Comparison of ENCODE assay signal across 39 mouse cellular contexts in the genomic region with DNA sequence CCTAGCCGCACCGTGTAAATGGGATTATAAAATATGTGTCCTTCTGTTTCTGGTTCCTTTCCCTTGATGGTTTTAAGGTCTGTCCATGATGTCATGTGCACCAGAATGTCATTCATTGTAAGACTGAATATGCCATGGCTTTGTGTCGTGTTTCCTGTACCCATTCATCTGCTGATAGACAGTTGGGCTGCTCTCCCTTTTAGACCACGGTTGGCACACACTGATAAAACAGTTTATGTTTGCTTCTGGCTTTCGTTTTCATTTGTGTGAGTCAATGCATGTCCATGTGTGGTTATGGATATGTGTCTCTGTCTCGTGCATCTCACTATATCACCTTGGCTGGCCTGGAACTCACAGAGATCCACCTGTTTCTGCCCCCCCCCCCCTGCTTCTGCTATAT. TPM values are rescaled to one million over a fixed set of nuclear protein-coding genes. Genes with fewer than 3 reads are reported as not detected.
DNase-seq lines count a peak whose midpoint lies in the region; ATAC-seq lines count a peak whose summit lies in the region.
"Had no signal": no experiment of that assay in that cellular context is flagged by ENCODE, and none has a peak within 500 bp of the region (broad histone marks: within the 10 kb centered on the region; RNA-seq: fewer than 3 reads in every experiment).

No protein-coding gene starts in this region.

- 47% methylated on average over 6 of the region's 6 CpGs for WGBS in liver, embryonic 11.5 days
- 42% methylated on average over 6 of the region's 6 CpGs for WGBS in liver, embryonic 12.5 days (ENCODE audit: insufficient replicate concordance)
- 51% methylated on average over 6 of the region's 6 CpGs for WGBS in macrophage (ENCODE audit: missing documents)

- H3K79me2 ChIP-seq in macrophage (ENCODE audit: inconsistent target), result no peaks in the 10 kb centered on the region

- H3K4me3 ChIP-seq in liver, embryonic 11.5 days (ENCODE audit: low read depth, low read length), result no peak overlapping the region
- H3K4me3 ChIP-seq in liver, embryonic 12.5 days, result no peak overlapping the region
- no peak overlapping the region for H3K4me3 ChIP-seq in macrophage (ENCODE audit: inconsistent target)
- H3K4me3 ChIP-seq: embryonic facial prominence, embryonic 12.5 days; forebrain, embryonic 12.5 days; intestine, embryonic 15.5 days; layer of hippocampus, adult 2 months; limb, embryonic 13.5 days; midbrain, embryonic 15.5 days; neural tube, embryonic 15.5 days; stomach, embryonic 15.5 days had no signal

- H3K27me3 ChIP-seq in liver, embryonic 11.5 days (replicated peaks; ENCODE audit: control insufficient read depth, insufficient read depth, low read length), result no peaks in the 10 kb centered on the region; the same call in 1 of the 2 replicates
- peaks cover under 1% of the 10 kb centered on the region for H3K27me3 ChIP-seq in liver, embryonic 12.5 days (replicated peaks)
- H3K27me3 ChIP-seq: intestine, embryonic 15.5 days; Patski; stomach, embryonic 15.5 days had no signal

- no peak for DNase-seq in liver, embryonic 11.5 days (ENCODE audit: low spot score)
- DNase-seq in liver, result no peak
- no peak for DNase-seq in frontal cortex, postnatal 36 days (ENCODE audit: low spot score in 2 of 2)
- no peak for DNase-seq in cerebellum, adult 8-10 months
- DNase-seq in adrenal gland, postnatal 10 days, result no peak
- DNase-seq: adrenal gland, postnatal 14 days; cerebellum, adult 2 months; cerebellum, postnatal 25 days; heart, postnatal 14 days; kidney, adult 2 months; kidney, postnatal 36 days; lung, adult 18-20 months; lung, postnatal 14 days; retina, postnatal 1 day; right cerebral cortex, postnatal 14 days; thymus, postnatal 14 days had no signal

- peak; percentile 21 for ATAC-seq in liver, embryonic 11.5 days (replicated peaks; ENCODE audit: low FRiP score)
- peak; percentile 33 for ATAC-seq in common myeloid progenitor, adult 5-6 weeks (replicated peaks; ENCODE audit: low read depth, poor library complexity, severe bottlenecking)
- peak; percentile 40; the same call in 1 of the 2 replicates for ATAC-seq in liver, embryonic 12.5 days
- ATAC-seq: hindbrain, embryonic 16.5 days; intestine, embryonic 15.5 days; midbrain, embryonic 15.5 days; Patski had no signal

- no peaks in the 10 kb centered on the region for H3K9me3 ChIP-seq in liver, embryonic 11.5 days (ENCODE audit: control insufficient read depth, low read length)
- H3K9me3 ChIP-seq in liver, embryonic 12.5 days (replicated peaks), result no peaks in the 10 kb centered on the region
- H3K9me3 ChIP-seq: embryonic facial prominence, embryonic 12.5 days; forebrain, embryonic 12.5 days; G1E; intestine, embryonic 15.5 days; limb, embryonic 13.5 days; midbrain, embryonic 15.5 days; neural tube, embryonic 15.5 days; stomach, embryonic 15.5 days had no signal

- H3K4me2 ChIP-seq in liver, embryonic 11.5 days, result no peak overlapping the region
- no peak overlapping the region for H3K4me2 ChIP-seq in liver, embryonic 12.5 days
- H3K4me2 ChIP-seq: embryonic facial prominence, embryonic 12.5 days; forebrain, embryonic 12.5 days; intestine, embryonic 15.5 days; limb, embryonic 13.5 days; midbrain, embryonic 15.5 days; neural tube, embryonic 15.5 days; stomach, embryonic 15.5 days had no signal

- no peak overlapping the region for H3K9ac ChIP-seq in liver, embryonic 11.5 days (ENCODE audit: low read depth, low read length)
- H3K9ac ChIP-seq in liver, embryonic 12.5 days, result no peak overlapping the region
- H3K9ac ChIP-seq: embryonic facial prominence, embryonic 12.5 days; forebrain, embryonic 12.5 days; intestine, embryonic 15.5 days; limb, embryonic 13.5 days; midbrain, embryonic 15.5 days; neural tube, embryonic 15.5 days; stomach, embryonic 15.5 days had no signal

- no peak overlapping the region for H3K27ac ChIP-seq in liver, embryonic 11.5 days (ENCODE audit: low read depth, low read length)
- H3K27ac ChIP-seq in liver, embryonic 12.5 days, result no peak overlapping the region
- H3K27ac ChIP-seq in macrophage, result peak overlapping the region; percentile 86
- H3K27ac ChIP-seq: embryonic facial prominence, embryonic 12.5 days; forebrain, embryonic 12.5 days; intestine, embryonic 15.5 days; layer of hippocampus, adult 2 months; limb, embryonic 13.5 days; midbrain, embryonic 15.5 days; neural tube, embryonic 15.5 days; stomach, embryonic 15.5 days had no signal

- H3K36me3 ChIP-seq in liver, embryonic 11.5 days (ENCODE audit: control insufficient read depth, insufficient read depth, low read length), result no peaks in the 10 kb centered on the region
- H3K36me3 ChIP-seq in liver, embryonic 12.5 days, result no peaks in the 10 kb centered on the region
- 0 out of 2 replicates have a peak, but pooled peaks cover 5% of the 10 kb centered on the region for H3K36me3 ChIP-seq in macrophage (ENCODE audit: inconsistent target)
- H3K36me3 ChIP-seq: embryonic facial prominence, embryonic 12.5 days; forebrain, embryonic 12.5 days; intestine, embryonic 15.5 days; limb, embryonic 13.5 days; midbrain, embryonic 15.5 days; neural tube, embryonic 15.5 days; stomach, embryonic 15.5 days had no signal

- peaks cover 6% of the 10 kb centered on the region; the same call in 1 of the 2 replicates for H3K4me1 ChIP-seq in liver, embryonic 11.5 days (replicated peaks; ENCODE audit: control insufficient read depth, insufficient read depth, low read length)
- peaks cover 35% of the 10 kb centered on the region for H3K4me1 ChIP-seq in liver, embryonic 12.5 days
- H3K4me1 ChIP-seq: embryonic facial prominence, embryonic 12.5 days; forebrain, embryonic 12.5 days; intestine, embryonic 15.5 days; limb, embryonic 13.5 days; neural tube, embryonic 15.5 days; stomach, embryonic 15.5 days had no signal

RNA-seq across cellular contexts. Expression of a gene that starts 5.9 kb away (rescaled TPM):
- 23.2 and 23.5 TPM in 2 replicates for polyA plus RNA-seq in liver, embryonic 11.5 days (2014; fragmentation: Nextera tagmentation; extraction: Ambion mirVana)
- total RNA-seq in common myeloid progenitor, adult 5-6 weeks (2017), result 299 and 432 TPM in 2 replicates
- polyA plus RNA-seq in liver, embryonic 12.5 days (2016; fragmentation: Nextera tagmentation; extraction: Ambion mirVana), result 18.6 and 19.1 TPM in 2 replicates
- 100 to 1,000 TPM in 1 of 26 experiments, 10 to 100 TPM in 19, 1 to 10 TPM in 6; 5.1 to 103 (median 27.0) TPM for total RNA-seq in macrophage (2018; cell fraction: chromatin; rRNA removed)
- total RNA-seq in macrophage (2018; cell fraction: cytosol; rRNA removed), result 100 to 1,000 TPM; 104 to 196 (median 155) TPM
- 10 to 100 TPM; 15.2 to 72.0 (median 34.0) TPM for total RNA-seq in macrophage (2018; cell fraction: nucleus; rRNA removed)
- 43.6 to 172 TPM (median 169 TPM) in 3 replicates for polyA plus RNA-seq in macrophage (2018)
- 10 to 100 TPM; 10.6 to 11.3 TPM for total RNA-seq in adrenal gland, postnatal 10 days (2021)

RNA-seq across cellular contexts. Expression of a gene that starts 25.8 kb away (rescaled TPM):
- polyA plus RNA-seq in liver, embryonic 11.5 days (2014; fragmentation: Nextera tagmentation; extraction: Ambion mirVana), result 141 and 156 TPM in 2 replicates
- total RNA-seq in common myeloid progenitor, adult 5-6 weeks (2017), result 33.8 and 37.4 TPM in 2 replicates
- 96.4 and 100 TPM in 2 replicates for polyA plus RNA-seq in liver, embryonic 12.5 days (2016; fragmentation: Nextera tagmentation; extraction: Ambion mirVana)
- 10 to 100 TPM in 23 of 26 experiments, 1 to 10 TPM in 3; 8.6 to 34.8 (median 20.0) TPM for total RNA-seq in macrophage (2018; cell fraction: chromatin; rRNA removed)
- total RNA-seq in macrophage (2018; cell fraction: cytosol; rRNA removed), result 10 to 100 TPM; 19.7 to 39.7 (median 30.6) TPM
- total RNA-seq in macrophage (2018; cell fraction: nucleus; rRNA removed), result 10 to 100 TPM; 12.2 to 31.7 (median 17.3) TPM
- 28.5 to 54.8 TPM (median 40.6 TPM) in 3 replicates for polyA plus RNA-seq in macrophage (2018)
- total RNA-seq in adrenal gland, postnatal 10 days (2021), result 10 to 100 TPM; 50.7 to 60.9 TPM

RNA-seq across cellular contexts. Expression of a gene that starts 26.0 kb away (rescaled TPM):
- polyA plus RNA-seq in liver, embryonic 11.5 days (2014; fragmentation: Nextera tagmentation; extraction: Ambion mirVana), result 65.5 and 65.9 TPM in 2 replicates
- total RNA-seq in common myeloid progenitor, adult 5-6 weeks (2017), result 55.7 and 63.4 TPM in 2 replicates
- 34.3 and 35.1 TPM in 2 replicates for polyA plus RNA-seq in liver, embryonic 12.5 days (2016; fragmentation: Nextera tagmentation; extraction: Ambion mirVana)
- total RNA-seq in macrophage (2018; cell fraction: chromatin; rRNA removed), result 10 to 100 TPM in 17 of 26 experiments, 1 to 10 TPM in 9; 3.7 to 37.4 (median 15.7) TPM
- total RNA-seq in macrophage (2018; cell fraction: cytosol; rRNA removed), result 10 to 100 TPM; 16.6 to 50.3 (median 38.0) TPM
- 10 to 100 TPM in 22 of 26 experiments, 1 to 10 TPM in 4; 8.3 to 41.2 (median 16.2) TPM for total RNA-seq in macrophage (2018; cell fraction: nucleus; rRNA removed)
- polyA plus RNA-seq in macrophage (2018), result 47.2 to 87.1 TPM (median 69.5 TPM) in 3 replicates
- 10 to 100 TPM; 20.7 to 22.0 TPM for total RNA-seq in adrenal gland, postnatal 10 days (2021)

RNA-seq across cellular contexts. Expression of a gene that starts 32.8 kb away (rescaled TPM):
- polyA plus RNA-seq in liver, embryonic 11.5 days (2014; fragmentation: Nextera tagmentation; extraction: Ambion mirVana), result not detected in 2 replicates
- not detected in 2 replicates for total RNA-seq in common myeloid progenitor, adult 5-6 weeks (2017)
- polyA plus RNA-seq in liver, embryonic 12.5 days (2016; fragmentation: Nextera tagmentation; extraction: Ambion mirVana), result not detected in 2 replicates
- under 1 TPM in 4 of 26 experiments, not detected in 22; 0.59 to 0.79 (median 0.71) TPM for total RNA-seq in macrophage (2018; cell fraction: chromatin; rRNA removed)
- total RNA-seq in macrophage (2018; cell fraction: cytosol; rRNA removed), result under 1 TPM in 1 of 26 experiments, not detected in 25; 0.10 TPM
- total RNA-seq in macrophage (2018; cell fraction: nucleus; rRNA removed), result under 1 TPM in 3 of 26 experiments, not detected in 23; 0.56 to 0.65 (median 0.59) TPM
- polyA plus RNA-seq in macrophage (2018), result not detected in 3 replicates
- total RNA-seq in adrenal gland, postnatal 10 days (2021), result not detected
- total RNA-seq: adrenal gland, postnatal 14 days; gastrocnemius, adult 8-10 months; gastrocnemius, postnatal 4 days; heart, postnatal 14 days; layer of hippocampus, adult 2 months; layer of hippocampus, postnatal 25 days; left cerebral cortex, adult 8-10 months; left cerebral cortex, postnatal 36 days had no signal
- polyA plus RNA-seq: cerebellum, adult 2 months; embryonic facial prominence, embryonic 12.5 days; forebrain, embryonic 12.5 days; G1E; heart, embryonic 14.5 days; hindbrain, embryonic 11.5 days; hindbrain, embryonic 16.5 days; intestine, embryonic 15.5 days; kidney, embryonic 16.5 days; limb, embryonic 13.5 days; midbrain, embryonic 15.5 days; neural tube, embryonic 15.5 days; Patski; small intestine, adult 2 months; stomach, embryonic 15.5 days had no signal
